Mouse (Mus musculus) embryonic facial prominence, embryonic 10.5 days (tissue): ENCODE data around the gene Hexim2. TPM values are rescaled to one million over a fixed set of nuclear protein-coding genes. Genes with fewer than 3 reads are reported as not detected.
A peak's percentile ranks its signal among the peaks of the same experiment; 100 is the strongest.

Experiments
- DNase-seq: peaks from one replicate; pipeline ENCODE4 v3.0.0-alpha.2; 2017; ENCODE audit warnings: low spot score
- H3K27ac ChIP-seq: fragments of 300-500 bp; sonication (generic); replicated peaks from 2 replicates; pipeline ENCODE4 v1.5.1; 2016; ENCODE audit warnings: mild to moderate bottlenecking
- H3K27me3 ChIP-seq: fragments of 300-500 bp; sonication (generic); replicated peaks from 2 replicates; pipeline ENCODE4 v1.6.1; 2016; ENCODE audit warnings: low read depth, mild to moderate bottlenecking; ENCODE audit not compliant: poor library complexity, severe bottlenecking
- H3K36me3 ChIP-seq: fragments of 300-500 bp; sonication (generic); replicated peaks from 2 replicates; pipeline ENCODE4 v1.6.1; 2016; ENCODE audit warnings: mild to moderate bottlenecking, moderate library complexity
- H3K4me1 ChIP-seq: fragments of 300-500 bp; sonication (generic); 2 replicates; pipeline ENCODE4 v1.6.1; 2016
- H3K4me3 ChIP-seq: fragments of 300-500 bp; sonication (generic); 2 replicates; pipeline ENCODE4 v1.5.1; 2016; ENCODE audit warnings: mild to moderate bottlenecking, moderate library complexity
- H3K9me3 ChIP-seq: fragments of 300-500 bp; sonication (generic); 2 replicates; pipeline ENCODE4 v1.6.1; 2016; ENCODE audit warnings: mild to moderate bottlenecking
- WGBS: fragments of 180-500 bp; shearing (Covaris S2); methylation state at CpG from one replicate; pipeline ENCODE4 v1.1.7; 2016; 5-methylcytosine and 5-hydroxymethylcytosine counted together
- polyA plus RNA-seq: library from polyadenylated mRNA; unstranded; fragments of >200 nt; fragmentation: Nextera tagmentation; extraction: Ambion mirVana; gene quantifications from 2 replicates; pipeline ENCODE4 v1.2.1, GENCODE M21; 2016

Gene Hexim2
- polyA plus RNA-seq, 1 experiment from 2014 or later, result 8.4 TPM

DNA sequence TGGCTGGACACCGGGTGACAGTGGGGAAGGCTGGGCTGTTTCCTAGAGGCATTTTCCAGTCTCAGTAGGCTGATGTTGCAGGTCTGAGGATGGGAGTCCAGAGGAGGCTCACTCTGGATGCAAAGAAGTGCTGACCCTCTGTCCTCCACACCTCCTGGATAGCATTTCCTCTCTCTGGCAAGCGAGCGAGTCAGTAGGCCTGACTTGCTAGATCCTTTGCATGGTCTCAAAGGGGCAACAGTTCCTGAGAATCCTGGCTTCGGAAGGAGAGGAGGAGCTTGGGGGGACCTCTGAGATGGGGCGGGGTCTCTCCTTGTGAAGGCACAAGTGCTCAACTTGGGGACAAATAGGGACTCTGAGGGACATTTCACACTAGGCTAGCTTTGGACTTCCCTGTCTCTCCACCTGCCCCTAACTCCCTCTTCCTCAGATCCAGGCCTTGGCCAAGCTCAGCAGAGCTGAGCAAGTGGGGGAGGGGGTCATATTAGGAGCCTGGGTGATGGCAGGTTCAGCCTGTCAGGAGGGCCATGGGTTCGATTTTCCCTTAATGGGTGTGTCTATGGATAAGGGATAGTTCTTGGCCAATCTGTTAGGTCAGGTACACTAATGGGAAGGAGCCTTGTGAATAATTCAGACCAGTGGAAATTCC is 40.3 kb downstream of the Hexim2 start:
- WGBS, result 66% methylated on average over 6 of the region's 6 CpGs
- Histone ChIP-seq H3K36me3 (no peaks in the 10 kb centered on the region), H3K27me3 (peaks cover 75% of the 10 kb centered on the region)

DNA sequence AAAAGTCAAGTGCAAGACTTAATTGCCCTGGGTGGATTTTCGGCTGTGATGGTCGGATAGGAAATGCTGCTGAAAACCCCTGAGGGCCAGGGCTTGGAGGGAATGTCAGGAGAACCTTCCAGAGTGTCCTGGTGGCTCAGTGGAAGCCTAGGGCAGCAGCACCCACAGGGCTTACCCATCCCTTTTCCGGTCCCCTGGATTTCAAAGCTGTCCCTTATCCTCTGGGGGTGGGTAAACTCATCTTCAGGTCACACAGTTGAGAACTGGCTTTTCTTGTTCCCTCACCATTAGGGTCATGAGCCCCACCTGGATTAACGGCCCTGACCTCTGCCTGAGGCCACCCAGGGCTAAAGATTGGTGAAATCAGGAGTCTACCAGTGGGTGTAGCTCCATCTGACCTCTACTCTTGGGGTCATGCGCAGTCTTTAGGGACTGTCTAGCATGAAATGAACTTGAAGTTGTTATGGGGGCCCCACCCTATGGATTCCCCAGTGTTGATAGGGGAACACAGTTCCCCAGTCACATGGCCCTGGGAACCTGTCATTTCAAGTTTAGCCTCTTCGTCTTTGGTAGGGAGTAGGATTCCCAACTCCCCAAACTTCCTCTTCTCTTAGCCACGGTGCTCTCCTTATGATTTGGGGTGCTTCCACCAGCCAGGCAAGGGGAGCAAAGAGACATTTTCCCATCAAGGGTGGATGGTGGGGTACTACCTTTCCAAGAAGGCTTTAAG is 41.0 kb downstream of the Hexim2 start:
- WGBS, result 83% methylated on average over 7 of the region's 7 CpGs
- Histone ChIP-seq H3K27me3 (peaks cover 70% of the 10 kb centered on the region), H3K4me1 (peaks cover 26% of the 10 kb centered on the region), H3K4me3 (no peak overlapping the region), H3K27ac (no peak overlapping the region), H3K36me3 (no peaks in the 10 kb centered on the region), H3K9me3 (no peaks in the 10 kb centered on the region)
- no peak for DNase-seq

More for the DNA sequence above, 40.3 kb downstream of the Hexim2 start:
- no peak for DNase-seq
- Histone ChIP-seq H3K4me1 (peaks cover 26% of the 10 kb centered on the region), H3K9me3 (no peaks in the 10 kb centered on the region), H3K27ac (no peak overlapping the region), H3K4me3 (no peak overlapping the region)

DNA sequence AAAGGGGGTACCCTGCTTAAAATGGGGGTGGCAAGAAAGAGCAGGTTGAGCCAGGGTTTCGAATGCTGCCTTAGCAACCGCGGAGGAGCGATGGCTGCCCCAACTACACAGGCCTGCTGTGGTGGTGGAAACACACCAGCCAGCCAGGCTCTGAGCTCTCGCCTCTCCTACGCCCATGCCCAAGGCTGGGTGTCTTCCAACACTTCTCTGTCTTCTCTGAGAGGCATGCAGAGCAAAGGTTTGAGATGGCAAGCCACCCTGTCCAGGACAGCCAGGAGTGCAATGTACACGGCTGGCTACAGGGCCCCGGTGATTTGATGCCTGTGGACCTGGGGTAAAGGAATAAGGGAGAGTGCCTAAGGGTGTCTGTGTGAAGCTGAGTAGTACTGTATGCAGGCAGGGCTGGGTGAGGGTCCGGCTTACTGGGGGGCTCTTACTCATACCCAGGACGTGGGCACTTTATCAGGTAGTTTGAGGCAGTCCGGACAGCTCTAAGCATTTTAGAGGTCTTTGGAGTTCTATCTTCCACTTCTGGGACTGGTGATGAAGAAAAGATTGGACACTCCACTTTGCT is 41.6 kb downstream of the Hexim2 start:
- WGBS, result 91% methylated on average over 11 of the region's 11 CpGs
- Histone ChIP-seq H3K4me3 (no peak overlapping the region), H3K36me3 (no peaks in the 10 kb centered on the region), H3K9me3 (no peaks in the 10 kb centered on the region), H3K27ac (no peak overlapping the region), H3K4me1 (peaks cover 26% of the 10 kb centered on the region), H3K27me3 (peaks cover 63% of the 10 kb centered on the region)
- DNase-seq, result no peak

DNA sequence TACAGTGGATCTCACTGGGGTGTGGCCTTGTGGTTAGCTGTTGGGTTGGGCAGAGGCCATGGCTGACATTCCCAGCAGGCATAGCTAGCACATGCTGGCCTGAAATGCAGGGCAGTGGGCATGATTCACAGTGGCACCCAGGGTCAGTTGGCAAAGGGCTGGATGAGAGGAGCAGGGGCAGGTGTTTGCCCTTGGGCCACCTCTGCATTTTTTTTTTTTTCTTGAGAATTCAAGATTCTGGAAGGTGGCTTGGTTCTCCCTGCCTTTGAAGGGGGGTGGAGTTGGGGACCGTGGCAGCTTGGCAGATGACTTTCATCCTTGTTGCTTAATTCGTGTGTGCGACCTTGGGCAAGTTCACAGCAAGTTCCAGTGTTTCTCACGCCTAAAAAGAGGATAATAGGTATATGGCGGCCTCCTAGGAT is 42.2 kb downstream of the Hexim2 start:
- H3K27me3 ChIP-seq, result peaks cover 58% of the 10 kb centered on the region
- peaks cover 26% of the 10 kb centered on the region for H3K4me1 ChIP-seq
- DNase-seq, result no peak
- WGBS, result 76% methylated on average over 5 of the region's 5 CpGs
- no peak overlapping the region for H3K27ac ChIP-seq
- H3K9me3 ChIP-seq, result no peaks in the 10 kb centered on the region
- no peak overlapping the region for H3K4me3 ChIP-seq
- no peaks in the 10 kb centered on the region for H3K36me3 ChIP-seq

DNA sequence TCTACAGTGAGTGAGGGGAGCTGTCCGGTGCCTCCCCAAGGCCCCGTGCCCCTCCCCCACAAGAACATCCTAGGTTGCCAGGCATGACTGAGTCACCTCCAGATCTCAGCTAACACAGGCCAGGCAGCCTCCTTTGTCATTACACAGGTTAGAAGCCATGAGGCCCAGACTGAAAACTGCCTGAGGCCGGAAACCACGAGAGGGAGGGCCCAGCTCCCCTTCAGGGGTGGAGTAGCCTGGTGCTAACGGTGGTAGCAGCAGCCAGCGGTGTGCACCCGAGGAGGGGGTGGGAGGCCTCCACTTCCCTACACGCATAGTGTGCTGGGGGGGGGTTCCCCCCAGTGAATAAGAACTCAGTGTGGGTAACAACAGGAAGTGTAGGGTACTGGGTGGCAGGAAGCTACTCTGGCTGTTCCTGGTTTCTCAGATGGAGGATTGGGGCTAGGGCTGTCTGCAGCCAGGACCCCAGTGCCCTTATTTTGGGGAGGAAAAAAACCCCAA is 42.7 kb downstream of the Hexim2 start:
- H3K4me1 ChIP-seq, result peaks cover 26% of the 10 kb centered on the region
- no peaks in the 10 kb centered on the region for H3K36me3 ChIP-seq
- WGBS, result 49% methylated on average over 8 of the region's 8 CpGs
- H3K27me3 ChIP-seq, result peaks cover 55% of the 10 kb centered on the region
- no peak overlapping the region for H3K4me3 ChIP-seq
- DNase-seq, result no peak
- no peaks in the 10 kb centered on the region for H3K9me3 ChIP-seq
- no peak overlapping the region for H3K27ac ChIP-seq

DNA sequence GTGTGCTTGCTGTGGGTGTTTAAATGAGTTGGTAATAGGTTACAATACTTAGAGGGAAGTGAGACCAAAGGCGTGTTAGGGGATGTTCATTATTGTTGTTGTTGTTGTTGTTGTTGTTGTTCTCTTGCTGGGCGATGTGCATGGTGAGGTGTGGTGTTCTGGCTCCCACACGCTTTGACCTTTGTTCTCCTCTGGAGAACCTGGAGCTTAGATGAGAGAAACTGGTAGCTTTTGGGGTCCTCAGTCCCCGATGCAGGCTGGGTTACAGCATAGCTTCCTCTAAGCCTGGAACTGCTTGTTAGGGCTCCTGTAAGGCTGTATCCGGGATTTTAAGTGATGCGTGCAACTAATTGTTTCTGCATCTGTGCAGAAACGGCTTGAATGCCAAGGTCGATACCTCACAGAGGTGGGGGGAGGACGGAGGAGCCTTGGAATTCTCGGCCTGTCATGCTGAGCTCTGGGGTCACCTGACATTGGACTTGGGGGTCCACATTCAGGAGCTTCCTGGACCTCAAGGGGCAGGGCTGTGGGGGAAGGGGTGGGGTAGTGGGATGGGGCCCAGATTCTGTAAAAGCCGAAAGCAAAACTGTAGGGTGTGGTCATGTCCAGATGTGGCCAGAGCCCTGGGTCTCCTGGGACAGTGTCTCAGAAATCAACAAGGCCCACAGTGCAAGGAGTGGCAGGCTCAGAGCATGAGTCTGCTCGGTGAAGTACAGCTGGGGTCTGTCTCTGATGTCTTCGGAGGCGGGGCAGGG is 43.6 kb downstream of the Hexim2 start:
- WGBS, result 80% methylated on average over 14 of the region's 14 CpGs
- Histone ChIP-seq H3K27me3 (peaks cover 52% of the 10 kb centered on the region), H3K27ac (no peak overlapping the region)

DNA sequence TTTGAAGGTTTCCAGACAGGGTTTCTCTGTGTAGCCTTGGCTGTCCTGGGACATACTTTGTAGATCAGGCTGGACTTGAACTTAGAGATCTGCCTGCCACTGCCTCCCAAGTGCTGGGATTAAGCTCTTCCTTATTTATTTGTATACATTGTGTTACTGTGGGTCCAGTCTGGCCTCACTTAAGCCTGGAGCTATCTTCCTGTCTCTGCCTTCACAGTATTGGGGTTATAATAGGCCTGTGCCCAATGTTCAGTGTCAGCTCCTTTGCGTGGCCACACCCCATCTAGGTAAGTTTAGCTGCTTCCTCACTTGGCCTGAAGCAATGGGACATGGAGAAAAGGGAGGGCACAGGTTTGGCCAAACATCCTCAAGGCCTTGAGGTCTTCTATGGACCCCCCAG is 44.3 kb downstream of the Hexim2 start:
- H3K4me3 ChIP-seq, result no peak overlapping the region
- H3K27ac ChIP-seq, result no peak overlapping the region
- H3K9me3 ChIP-seq, result no peaks in the 10 kb centered on the region
- H3K36me3 ChIP-seq, result no peaks in the 10 kb centered on the region
- H3K4me1 ChIP-seq, result peaks cover 12% of the 10 kb centered on the region
- no peak for DNase-seq
- WGBS, result 88% methylated on average over 1 of the region's 1 CpGs
- peaks cover 46% of the 10 kb centered on the region for H3K27me3 ChIP-seq

More for the DNA sequence above, 43.6 kb downstream of the Hexim2 start:
- Histone ChIP-seq H3K9me3 (no peaks in the 10 kb centered on the region), H3K4me1 (peaks cover 19% of the 10 kb centered on the region), H3K4me3 (no peak overlapping the region), H3K36me3 (no peaks in the 10 kb centered on the region)
- DNase-seq, result no peak

DNA sequence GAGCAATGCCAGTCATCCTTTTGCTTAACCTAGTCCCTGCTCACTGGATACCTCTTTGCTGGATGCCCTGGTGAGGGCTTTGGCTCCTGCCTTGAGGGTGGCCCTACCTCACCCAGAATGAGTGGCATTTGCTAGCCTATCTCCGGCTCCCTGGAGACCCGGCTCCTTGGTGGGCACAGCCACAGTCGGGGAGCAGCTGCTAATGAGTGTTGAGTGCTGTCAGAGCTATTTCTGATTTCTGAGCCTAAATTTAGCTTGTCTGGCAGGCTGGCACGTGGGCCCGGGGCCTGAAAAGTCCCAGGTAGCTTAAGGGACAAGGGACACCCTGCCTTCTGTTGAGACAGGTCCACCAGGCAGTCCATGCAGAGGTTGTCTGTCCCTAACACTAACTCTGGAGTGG is 45.0 kb downstream of the Hexim2 start:
- WGBS, result 82% methylated on average over 5 of the region's 5 CpGs
- no peak overlapping the region for H3K4me3 ChIP-seq
- DNase-seq, result no peak
- H3K4me1 ChIP-seq, result peaks cover 11% of the 10 kb centered on the region
- H3K36me3 ChIP-seq, result no peaks in the 10 kb centered on the region
- no peak overlapping the region for H3K27ac ChIP-seq
- H3K27me3 ChIP-seq, result peaks cover 46% of the 10 kb centered on the region
- H3K9me3 ChIP-seq, result no peaks in the 10 kb centered on the region

DNA sequence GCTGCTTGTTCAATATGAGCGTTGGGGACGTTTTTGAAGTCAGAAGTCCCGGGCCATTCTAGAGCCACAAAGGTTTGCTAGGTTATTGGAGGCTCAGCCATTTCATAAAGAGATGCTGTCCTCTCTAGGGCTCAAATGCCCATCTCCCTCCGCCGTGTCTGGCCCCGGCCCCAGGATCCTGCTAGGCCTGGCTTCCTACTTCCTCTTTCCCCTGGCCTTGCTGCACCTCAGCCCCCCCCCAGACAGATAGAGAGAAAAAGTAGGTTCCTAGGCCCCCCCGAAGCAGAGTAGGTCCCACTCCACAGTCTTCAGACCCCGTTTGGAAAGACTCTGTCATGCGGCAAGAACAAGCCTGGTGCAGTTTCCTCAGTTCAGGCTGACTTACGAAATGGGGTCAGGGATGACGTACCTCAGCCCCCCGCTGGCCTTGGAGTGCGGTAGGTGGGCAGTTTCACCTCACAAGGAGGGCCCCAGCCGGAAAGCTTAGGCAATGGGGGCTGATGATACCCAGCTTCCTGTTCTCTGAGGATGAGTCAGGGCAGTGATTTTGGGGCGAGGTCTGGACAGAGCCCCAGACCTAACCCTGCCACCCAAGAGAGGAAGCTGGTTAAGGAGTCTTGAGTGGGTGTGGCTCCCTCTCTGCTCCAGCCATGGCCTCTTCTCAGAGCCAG is 45.7 kb downstream of the Hexim2 start:
- DNase-seq, result no peak
- Histone ChIP-seq H3K27me3 (peaks cover 43% of the 10 kb centered on the region), H3K27ac (0 out of 2 replicates have a peak overlapping the region, but pooled peaks have one; percentile 19), H3K36me3 (no peaks in the 10 kb centered on the region), H3K4me3 (no peak overlapping the region), H3K9me3 (no peaks in the 10 kb centered on the region), H3K4me1 (peaks cover 11% of the 10 kb centered on the region)
- 85% methylated on average over 15 of the region's 15 CpGs for WGBS

DNA sequence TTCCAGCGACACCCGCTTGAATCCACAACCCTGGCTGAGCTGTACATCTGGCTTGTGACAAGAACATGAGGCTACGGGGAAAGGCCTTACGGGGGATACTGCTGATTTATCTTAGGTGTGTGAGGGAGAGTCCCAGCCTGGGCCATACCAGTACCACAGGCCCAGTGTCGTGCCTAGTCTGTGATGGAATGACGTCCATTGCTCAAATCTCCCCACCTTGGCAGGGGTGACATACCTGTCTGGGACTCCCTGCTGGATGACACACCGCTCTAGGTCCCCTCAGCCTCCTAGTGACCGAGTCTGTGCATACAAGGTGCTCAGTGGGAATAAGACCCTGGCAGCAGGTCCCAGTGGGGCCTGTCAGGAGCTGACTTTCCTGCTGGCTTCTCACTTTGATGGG is 46.5 kb downstream of the Hexim2 start:
- Histone ChIP-seq H3K4me1 (peaks cover 11% of the 10 kb centered on the region), H3K27me3 (peaks cover 36% of the 10 kb centered on the region)
- WGBS, result 88% methylated on average over 8 of the region's 8 CpGs

DNA sequence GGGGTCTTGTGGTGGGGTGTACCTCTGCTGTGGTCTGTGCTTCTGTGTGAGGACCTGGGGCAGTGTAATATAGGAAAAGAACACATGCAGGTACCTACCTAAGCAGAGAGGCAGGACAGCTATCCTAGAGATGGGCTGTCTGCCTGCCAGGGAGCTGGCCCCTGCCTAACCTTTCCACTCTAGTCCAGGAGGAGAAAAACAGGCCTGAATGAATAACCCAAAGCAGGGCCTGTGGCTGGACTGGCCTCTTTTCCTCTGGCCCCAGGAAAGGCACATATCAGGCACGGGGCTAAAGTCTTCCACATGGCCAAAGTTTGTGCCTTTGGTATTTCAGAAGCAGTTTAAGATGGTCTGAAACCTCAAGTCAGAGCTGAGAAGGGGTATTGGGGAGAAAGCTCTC is 48.2 kb downstream of the Hexim2 start:
- Histone ChIP-seq H3K4me1 (peaks cover 6% of the 10 kb centered on the region; the same call in 1 of the 2 replicates), H3K9me3 (no peaks in the 10 kb centered on the region), H3K36me3 (no peaks in the 10 kb centered on the region), H3K27me3 (peaks cover 24% of the 10 kb centered on the region), H3K27ac (no peak overlapping the region), H3K4me3 (no peak overlapping the region)
- no peak for DNase-seq
- 73% methylated on average over 1 of the region's 1 CpGs for WGBS

More for the DNA sequence above, 46.5 kb downstream of the Hexim2 start:
- no peak overlapping the region for H3K4me3 ChIP-seq
- no peaks in the 10 kb centered on the region for H3K36me3 ChIP-seq
- no peak overlapping the region for H3K27ac ChIP-seq
- no peaks in the 10 kb centered on the region for H3K9me3 ChIP-seq
- DNase-seq, result no peak

DNA sequence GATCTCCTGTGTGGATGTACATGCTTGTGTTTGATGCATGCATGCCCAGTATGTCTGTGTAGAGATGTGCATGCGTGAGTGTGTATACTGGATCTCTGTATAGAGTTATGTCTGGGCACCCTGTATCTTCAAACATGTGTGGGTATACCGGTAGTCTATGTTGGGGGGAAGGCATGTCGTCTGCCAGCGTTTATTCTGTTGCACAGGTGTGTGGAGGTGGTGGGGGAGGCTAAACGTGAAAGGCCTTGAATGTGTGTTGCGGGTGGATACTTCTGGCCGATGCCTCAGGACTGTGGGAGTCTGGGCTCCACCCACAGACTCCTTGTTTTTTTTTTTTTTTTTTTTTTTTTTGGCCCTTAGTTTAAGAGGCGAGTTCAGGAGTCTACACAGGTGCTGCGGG is 49.1 kb downstream of the Hexim2 start:
- H3K4me3 ChIP-seq, result no peak overlapping the region
- 80% methylated on average over 9 of the region's 9 CpGs for WGBS
- H3K4me1 ChIP-seq, result no peaks in the 10 kb centered on the region
- H3K9me3 ChIP-seq, result no peaks in the 10 kb centered on the region
- peaks cover 28% of the 10 kb centered on the region for H3K27me3 ChIP-seq
- no peak for DNase-seq
- H3K36me3 ChIP-seq, result no peaks in the 10 kb centered on the region
- no peak overlapping the region for H3K27ac ChIP-seq
